29 mouse cellular contexts compared by ENCODE assay signal in genomic region chr1:128907566-128907965, GRCm38 (mm10).
A peak's percentile ranks its signal among the peaks of the same experiment; 100 is the strongest.
DNase-seq lines count a peak whose midpoint lies in the region; ATAC-seq and TF ChIP-seq lines count a peak whose summit lies in the region.
"Had no signal": no experiment of that assay in that cellular context is flagged by ENCODE, and none has a peak within 500 bp of the region (broad histone marks: within the 10 kb centered on the region; RNA-seq: fewer than 3 reads in every experiment).

No protein-coding gene starts in this region.

- no peak overlapping the region for H3K9ac ChIP-seq in heart, embryonic 12.5 days
- H3K9ac ChIP-seq: embryonic facial prominence, embryonic 12.5 days; heart, embryonic 15.5 days; intestine, embryonic 15.5 days; liver, embryonic 13.5 days had no signal

- H3K27me3 ChIP-seq in heart, embryonic 12.5 days (replicated peaks): no peaks in the 10 kb centered on the region
- H3K27me3 ChIP-seq in midbrain, embryonic 10.5 days (ENCODE audit: low read depth, poor library complexity, severe bottlenecking): no peaks in the 10 kb centered on the region
- H3K27me3 ChIP-seq: embryonic facial prominence, embryonic 12.5 days; heart, embryonic 15.5 days; intestine, embryonic 15.5 days; liver, embryonic 13.5 days had no signal

- H3K4me3 ChIP-seq in heart, embryonic 12.5 days: no peak overlapping the region
- no peak overlapping the region for H3K4me3 ChIP-seq in left cerebral cortex, adult 2 months
- H3K4me3 ChIP-seq in midbrain, embryonic 10.5 days: no peak overlapping the region
- H3K4me3 ChIP-seq: embryonic facial prominence, embryonic 12.5 days; heart, embryonic 15.5 days; intestine, embryonic 15.5 days; liver, embryonic 13.5 days had no signal

- no peaks in the 10 kb centered on the region for H3K9me3 ChIP-seq in heart, embryonic 12.5 days (replicated peaks)
- no peaks in the 10 kb centered on the region for H3K9me3 ChIP-seq in midbrain, embryonic 10.5 days (replicated peaks)
- H3K9me3 ChIP-seq: embryonic facial prominence, embryonic 12.5 days; heart, embryonic 15.5 days; intestine, embryonic 15.5 days; liver, embryonic 13.5 days had no signal

- WGBS in heart, embryonic 12.5 days: 43% methylated on average over 2 of the region's 2 CpGs
- 91% methylated on average over 2 of the region's 2 CpGs for WGBS in midbrain, embryonic 10.5 days

- H3K4me2 ChIP-seq in heart, embryonic 12.5 days: no peak overlapping the region
- H3K4me2 ChIP-seq: embryonic facial prominence, embryonic 12.5 days; heart, embryonic 15.5 days; intestine, embryonic 15.5 days; liver, embryonic 13.5 days had no signal

- no peaks in the 10 kb centered on the region for H3K36me3 ChIP-seq in heart, embryonic 12.5 days
- H3K36me3 ChIP-seq in midbrain, embryonic 10.5 days: no peaks in the 10 kb centered on the region
- H3K36me3 ChIP-seq: embryonic facial prominence, embryonic 12.5 days; heart, embryonic 15.5 days; intestine, embryonic 15.5 days; liver, embryonic 13.5 days had no signal

- no peaks in the 10 kb centered on the region for H3K4me1 ChIP-seq in heart, embryonic 12.5 days (replicated peaks)
- no peaks in the 10 kb centered on the region for H3K4me1 ChIP-seq in midbrain, embryonic 10.5 days
- H3K4me1 ChIP-seq: embryonic facial prominence, embryonic 12.5 days; heart, embryonic 15.5 days; intestine, embryonic 15.5 days; liver, embryonic 13.5 days had no signal

- DNase-seq in heart, adult 8-10 months (ENCODE audit: low spot score): peak; percentile 6
- peak; percentile 78 for DNase-seq in retina, postnatal 1 day
- no peak for DNase-seq in retina, embryonic 14.5 days (ENCODE audit: low spot score)
- DNase-seq in adrenal gland, postnatal 14 days: peak; percentile 33
- DNase-seq in kidney, postnatal 36 days: no peak
- no peak for DNase-seq in left cerebral cortex, adult 2 months (ENCODE audit: extremely low spot score in 1 of 2, low spot score in 2 of 2)
- no peak for DNase-seq in midbrain, embryonic 10.5 days (ENCODE audit: low spot score)
- DNase-seq: cerebellum, adult 11-12 months; cerebellum, adult 9-11 months; embryo, embryonic 11 days; gastrocnemius, postnatal 25 days; heart, adult 11 months; kidney, adult 2 months; kidney, postnatal 4 days; left cerebral cortex, postnatal 4 days; liver, embryonic 13.5 days; lung, adult 18-20 months; lung, postnatal 10 days; spleen, adult 18-20 months; thymus, postnatal 14 days had no signal

- ATAC-seq in heart, embryonic 12.5 days (ENCODE audit: insufficient number of reproducible peaks, low FRiP score): no peak
- ATAC-seq: activated CD4-positive, CD25-positive, alpha-beta regulatory T cell, adult 4 months; CD4-positive, CD25-positive, alpha-beta regulatory T cell, adult 4 months; forebrain, embryonic 14.5 days; hindbrain, postnatal 0 days; intestine, embryonic 15.5 days; midbrain, embryonic 16.5 days had no signal

- intact Hi-C loops in left cerebral cortex, adult 2 months (cut with DNase I): no loop called here

- no peak overlapping the region for H3K27ac ChIP-seq in heart, embryonic 12.5 days (ENCODE audit: poor library complexity, severe bottlenecking)
- no peak overlapping the region for H3K27ac ChIP-seq in left cerebral cortex, adult 2 months
- no peak overlapping the region for H3K27ac ChIP-seq in midbrain, embryonic 10.5 days (replicated peaks)
- H3K27ac ChIP-seq: embryonic facial prominence, embryonic 12.5 days; heart, embryonic 15.5 days; hindbrain, postnatal 0 days; intestine, embryonic 15.5 days; liver, embryonic 13.5 days had no signal

- no peak for TF ChIP-seq CTCF in left cerebral cortex, adult 2 months (IDR thresholded peaks at IDR 0.05)

Comparison
In these comparisons a context has a peak if more than half of its experiments do, and no peak if none do; other contexts are left out.
1. DNase-seq: peak in heart, adult 8-10 months (single experiment), retina, postnatal 1 day (single experiment) and adrenal gland, postnatal 14 days (single experiment); none in retina, embryonic 14.5 days (single experiment), kidney, postnatal 36 days (0 of 2), left cerebral cortex, adult 2 months (0 of 2) and midbrain, embryonic 10.5 days (single experiment).